In the genomic region with DNA sequence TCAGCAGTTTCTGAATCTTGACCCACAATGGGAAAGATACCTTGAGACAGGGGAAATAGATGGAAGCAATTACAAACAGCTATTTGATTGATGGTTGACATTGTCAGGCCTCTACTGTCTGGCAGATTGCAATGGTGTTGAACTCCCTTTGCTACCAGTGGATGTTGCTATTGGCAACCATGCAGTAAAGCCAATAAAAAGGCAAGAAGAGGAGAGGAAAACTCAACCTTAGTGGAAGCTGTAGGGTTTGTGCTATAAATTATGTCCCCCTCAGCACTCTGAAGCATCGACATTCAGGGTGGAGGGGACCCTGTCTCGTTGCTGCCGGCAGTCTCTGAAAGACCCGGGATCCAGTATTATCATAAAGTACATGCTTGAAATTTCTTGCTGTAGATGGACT, we compare ENCODE assay signal across 10 mouse cellular contexts. TPM values are rescaled to one million over a fixed set of nuclear protein-coding genes. Genes with fewer than 3 reads are reported as not detected.
A peak's percentile ranks its signal among the peaks of the same experiment; 100 is the strongest.
DNase-seq lines count a peak whose midpoint lies in the region; ATAC-seq and TF ChIP-seq lines count a peak whose summit lies in the region.
"Had no signal": no experiment of that assay in that cellular context is flagged by ENCODE, and none has a peak within 500 bp of the region (broad histone marks: within the 10 kb centered on the region; RNA-seq: fewer than 3 reads in every experiment).

No protein-coding gene starts in this region.

- H3K9me3 ChIP-seq in kidney, embryonic 14.5 days (ENCODE audit: control insufficient read depth, low read length) = no peaks in the 10 kb centered on the region
- H3K9me3 ChIP-seq in embryonic facial prominence, embryonic 14.5 days (ENCODE audit: control insufficient read depth, low read length) = no peaks in the 10 kb centered on the region
- no peaks in the 10 kb centered on the region for H3K9me3 ChIP-seq in limb, embryonic 12.5 days
- H3K9me3 ChIP-seq in neural tube, embryonic 13.5 days = no peaks in the 10 kb centered on the region

- no peaks in the 10 kb centered on the region for H3K36me3 ChIP-seq in kidney, embryonic 14.5 days (ENCODE audit: control insufficient read depth, insufficient read depth, low read length)
- no peaks in the 10 kb centered on the region for H3K36me3 ChIP-seq in kidney, adult 2 months (ENCODE audit: control insufficient read depth, insufficient read depth, low read length)
- H3K36me3 ChIP-seq in embryonic facial prominence, embryonic 14.5 days (ENCODE audit: control insufficient read depth, insufficient read depth, low read length) = no peaks in the 10 kb centered on the region
- H3K36me3 ChIP-seq in limb, embryonic 12.5 days = no peaks in the 10 kb centered on the region
- no peaks in the 10 kb centered on the region for H3K36me3 ChIP-seq in neural tube, embryonic 13.5 days

- DNase-seq in kidney, adult 2 months = no peak
- no peak for DNase-seq in embryonic facial prominence, embryonic 14.5 days (ENCODE audit: low spot score)
- no peak for DNase-seq in adrenal gland, postnatal 25 days
- no peak for DNase-seq in testis, postnatal 14 days (ENCODE audit: low spot score)
- DNase-seq: thymus, postnatal 4 days had no signal

- ATAC-seq in kidney, embryonic 14.5 days (ENCODE audit: low FRiP score, low TSS enrichment) = 0 out of 2 replicates have a peak, but pooled peaks have one; percentile 20
- ATAC-seq in embryonic facial prominence, embryonic 14.5 days (ENCODE audit: low read depth) = no peak
- ATAC-seq in limb, embryonic 12.5 days (ENCODE audit: insufficient number of reproducible peaks, insufficient read depth, low FRiP score, low TSS enrichment, low read depth) = peak; percentile 18; the same call in 1 of the 2 replicates
- ATAC-seq in neural tube, embryonic 13.5 days (ENCODE audit: low read depth) = peak; percentile 78
- no peak for ATAC-seq in granulocyte monocyte progenitor cell, adult 5-6 weeks (replicated peaks; ENCODE audit: poor library complexity, severe bottlenecking)

- H3K27ac ChIP-seq in kidney, embryonic 14.5 days (ENCODE audit: low read depth, low read length) = peak overlapping the region; percentile 26; the same call in 1 of the 2 replicates
- no peak overlapping the region for H3K27ac ChIP-seq in kidney, adult 2 months (ENCODE audit: insufficient read depth, low read depth, low read length)
- H3K27ac ChIP-seq in embryonic facial prominence, embryonic 14.5 days (replicated peaks; ENCODE audit: low read depth, low read length) = 0 out of 2 replicates have a peak overlapping the region, but pooled peaks have one; percentile 62
- peak overlapping the region; percentile 80 for H3K27ac ChIP-seq in limb, embryonic 12.5 days
- peak overlapping the region; percentile 97 for H3K27ac ChIP-seq in neural tube, embryonic 13.5 days (replicated peaks)
- H3K27ac ChIP-seq: macrophage had no signal

- H3K4me2 ChIP-seq in kidney, embryonic 14.5 days (replicated peaks; ENCODE audit: low read depth, low read length) = peak overlapping the region; percentile 26; the same call in 1 of the 2 replicates
- H3K4me2 ChIP-seq in embryonic facial prominence, embryonic 14.5 days (ENCODE audit: low read depth, low read length) = peak overlapping the region; percentile 21; the same call in 1 of the 2 replicates
- peak overlapping the region; percentile 21 for H3K4me2 ChIP-seq in limb, embryonic 12.5 days
- peak overlapping the region; percentile 48 for H3K4me2 ChIP-seq in neural tube, embryonic 13.5 days

- WGBS in kidney, embryonic 14.5 days = 20% methylated on average over 4 of the region's 4 CpGs
- WGBS in kidney, adult 2 months = 32% methylated on average over 4 of the region's 4 CpGs
- WGBS in embryonic facial prominence, embryonic 14.5 days = 53% methylated on average over 4 of the region's 4 CpGs
- 23% methylated on average over 4 of the region's 4 CpGs for WGBS in limb, embryonic 12.5 days
- WGBS in neural tube, embryonic 13.5 days = 3% methylated on average over 4 of the region's 4 CpGs

- H3K4me3 ChIP-seq in kidney, embryonic 14.5 days (ENCODE audit: low read length) = no peak overlapping the region
- H3K4me3 ChIP-seq in kidney, adult 2 months (ENCODE audit: insufficient read depth, low read depth, low read length) = no peak overlapping the region
- H3K4me3 ChIP-seq in embryonic facial prominence, embryonic 14.5 days (ENCODE audit: low read depth, low read length) = no peak overlapping the region
- H3K4me3 ChIP-seq in limb, embryonic 12.5 days (replicated peaks) = no peak overlapping the region
- H3K4me3 ChIP-seq in neural tube, embryonic 13.5 days = 0 out of 2 replicates have a peak overlapping the region, but pooled peaks have one; percentile 4

- peaks cover 28% of the 10 kb centered on the region for H3K4me1 ChIP-seq in kidney, embryonic 14.5 days (ENCODE audit: control insufficient read depth, insufficient read depth, low read length)
- peaks cover 9% of the 10 kb centered on the region; the same call in 1 of the 2 replicates for H3K4me1 ChIP-seq in kidney, adult 2 months (ENCODE audit: control insufficient read depth, insufficient read depth, low read length)
- peaks cover 33% of the 10 kb centered on the region for H3K4me1 ChIP-seq in embryonic facial prominence, embryonic 14.5 days (ENCODE audit: control insufficient read depth, insufficient read depth, low read length)
- H3K4me1 ChIP-seq in limb, embryonic 12.5 days (replicated peaks) = peaks cover 68% of the 10 kb centered on the region
- H3K4me1 ChIP-seq in neural tube, embryonic 13.5 days (replicated peaks) = peaks cover 87% of the 10 kb centered on the region

- no peak overlapping the region for H3K9ac ChIP-seq in kidney, embryonic 14.5 days (ENCODE audit: low read depth, low read length)
- H3K9ac ChIP-seq in embryonic facial prominence, embryonic 14.5 days (ENCODE audit: low read depth, low read length) = no peak overlapping the region
- H3K9ac ChIP-seq in limb, embryonic 12.5 days (replicated peaks) = no peak overlapping the region
- peak overlapping the region; percentile 58 for H3K9ac ChIP-seq in neural tube, embryonic 13.5 days

- TF ChIP-seq POLR2A in kidney, adult 2 months (IDR thresholded peaks at IDR 0.05; ENCODE audit: low read depth, low read length) = no peak

- no peaks in the 10 kb centered on the region for H3K27me3 ChIP-seq in kidney, embryonic 14.5 days (ENCODE audit: control insufficient read depth, insufficient read depth, low read length)
- no peaks in the 10 kb centered on the region for H3K27me3 ChIP-seq in kidney, adult 2 months (replicated peaks; ENCODE audit: control insufficient read depth, insufficient read depth, low read length)
- no peaks in the 10 kb centered on the region for H3K27me3 ChIP-seq in embryonic facial prominence, embryonic 14.5 days (replicated peaks; ENCODE audit: control insufficient read depth, insufficient read depth, low read length)
- no peaks in the 10 kb centered on the region for H3K27me3 ChIP-seq in limb, embryonic 12.5 days
- H3K27me3 ChIP-seq in neural tube, embryonic 13.5 days = no peaks in the 10 kb centered on the region

- TF ChIP-seq CTCF in kidney, adult 2 months (conservative IDR thresholded peaks at IDR 0.05; ENCODE audit: insufficient read depth, insufficient read length, low read depth, low read length) = no peak

RNA-seq across cellular contexts. Expression of a gene that starts 6.6 kb away (rescaled TPM):
- polyA plus RNA-seq in kidney, embryonic 14.5 days (2014; fragmentation: Nextera tagmentation; extraction: Ambion mirVana) = 7.3 and 8.5 TPM in 2 replicates
- polyA plus RNA-seq in kidney, adult 2 months (2012; rRNA removed) = 2.8 and 3.7 TPM in 2 replicates
- 7.4 and 7.8 TPM in 2 replicates for polyA plus RNA-seq in embryonic facial prominence, embryonic 14.5 days (2014; fragmentation: Nextera tagmentation; extraction: Ambion mirVana)
- polyA plus RNA-seq in limb, embryonic 12.5 days (2016; fragmentation: Nextera tagmentation; extraction: Ambion mirVana) = 10.0 and 10.4 TPM in 2 replicates
- polyA plus RNA-seq in neural tube, embryonic 13.5 days (2015; fragmentation: Nextera tagmentation; extraction: Ambion mirVana) = 7.9 TPM in 2 replicates
- 4.0 and 4.3 TPM in 2 replicates for total RNA-seq in adrenal gland, postnatal 25 days (2021)
- 0.73 and 0.98 TPM in 2 replicates for total RNA-seq in granulocyte monocyte progenitor cell, adult 5-6 weeks (2014; fragmentation: Nextera tagmentation)
- total RNA-seq in granulocyte monocyte progenitor cell, adult 5-6 weeks (2017) = 4.1 and 4.5 TPM in 2 replicates

RNA-seq across cellular contexts. Expression of a gene that starts 10.4 kb away (rescaled TPM):
- polyA plus RNA-seq in kidney, embryonic 14.5 days (2014; fragmentation: Nextera tagmentation; extraction: Ambion mirVana) = 0.46 and 0.76 TPM in 2 replicates
- polyA plus RNA-seq in kidney, adult 2 months (2012; rRNA removed) = 0.20 and 0.38 TPM in 2 replicates
- polyA plus RNA-seq in embryonic facial prominence, embryonic 14.5 days (2014; fragmentation: Nextera tagmentation; extraction: Ambion mirVana) = 0.43 and 0.56 TPM in 2 replicates
- 0.59 and 0.60 TPM in 2 replicates for polyA plus RNA-seq in limb, embryonic 12.5 days (2016; fragmentation: Nextera tagmentation; extraction: Ambion mirVana)
- polyA plus RNA-seq in neural tube, embryonic 13.5 days (2015; fragmentation: Nextera tagmentation; extraction: Ambion mirVana) = 0.65 and 1.1 TPM in 2 replicates
- 0.52 and 0.79 TPM in 2 replicates for total RNA-seq in adrenal gland, postnatal 25 days (2021)
- total RNA-seq in granulocyte monocyte progenitor cell, adult 5-6 weeks (2014; fragmentation: Nextera tagmentation) = not detected in 2 replicates
- total RNA-seq in granulocyte monocyte progenitor cell, adult 5-6 weeks (2017) = 0.30 TPM in 1 of 2 replicates, not detected in the other
- polyA plus RNA-seq: macrophage had no signal

RNA-seq across cellular contexts. Expression of a gene that starts 50.0 kb away (rescaled TPM):
- 8.3 and 10.8 TPM in 2 replicates for polyA plus RNA-seq in kidney, embryonic 14.5 days (2014; fragmentation: Nextera tagmentation; extraction: Ambion mirVana)
- 9.4 and 11.8 TPM in 2 replicates for polyA plus RNA-seq in kidney, adult 2 months (2012; rRNA removed)
- 14.8 and 15.0 TPM in 2 replicates for polyA plus RNA-seq in embryonic facial prominence, embryonic 14.5 days (2014; fragmentation: Nextera tagmentation; extraction: Ambion mirVana)
- 9.2 and 9.9 TPM in 2 replicates for polyA plus RNA-seq in limb, embryonic 12.5 days (2016; fragmentation: Nextera tagmentation; extraction: Ambion mirVana)
- polyA plus RNA-seq in neural tube, embryonic 13.5 days (2015; fragmentation: Nextera tagmentation; extraction: Ambion mirVana) = 16.0 and 16.6 TPM in 2 replicates
- 19.1 and 26.4 TPM in 2 replicates for total RNA-seq in adrenal gland, postnatal 25 days (2021)
- 1.1 and 1.4 TPM in 2 replicates for total RNA-seq in granulocyte monocyte progenitor cell, adult 5-6 weeks (2014; fragmentation: Nextera tagmentation)
- total RNA-seq in granulocyte monocyte progenitor cell, adult 5-6 weeks (2017) = 1.8 and 3.1 TPM in 2 replicates

Comparison
In these comparisons a context has a peak if more than half of its experiments do, and no peak if none do; other contexts are left out.
1. ATAC-seq: peak in kidney, embryonic 14.5 days (single experiment), limb, embryonic 12.5 days (single experiment) and neural tube, embryonic 13.5 days (single experiment); none in embryonic facial prominence, embryonic 14.5 days (single experiment) and granulocyte monocyte progenitor cell, adult 5-6 weeks (single experiment).
2. Peak in every context shown above with its lines, with median percentiles within 50 percentile points of each other: H3K4me2 ChIP-seq.